Mouse (Mus musculus) erythroblast, embryonic 14.5 days (primary cell): Measurements from ENCODE around the gene Zbtb39. TPM values are rescaled to one million over a fixed set of nuclear protein-coding genes. Genes with fewer than 3 reads are reported as not detected.

Experiments
- H3K27me3 ChIP-seq: 2 replicates; pipeline ENCODE4 v1.6.1; 2012; ENCODE audit warnings: inconsistent platforms; ENCODE audit not compliant: control insufficient read depth
- H3K36me3 ChIP-seq: 2 replicates; pipeline ENCODE4 v1.6.1; 2012; ENCODE audit warnings: mild to moderate bottlenecking, inconsistent platforms; ENCODE audit not compliant: control insufficient read depth
- H3K4me1 ChIP-seq: 2 replicates; pipeline ENCODE4 v1.6.1; 2012; ENCODE audit warnings: inconsistent platforms; ENCODE audit not compliant: control insufficient read depth
- H3K4me3 ChIP-seq: replicated peaks from 2 replicates; pipeline ENCODE3; 2012; ENCODE audit warnings: moderate library complexity, mild to moderate bottlenecking, inconsistent platforms
- H3K9me3 ChIP-seq: 2 replicates; pipeline ENCODE4 v1.6.1; 2012; ENCODE audit warnings: low read length, inconsistent platforms, mixed read lengths; ENCODE audit not compliant: control insufficient read depth
- GATA1 ChIP-seq: IDR thresholded peaks from 2 replicates; pipeline ENCODE4 v1.6.1; 2012; ENCODE audit warnings: low read length, inconsistent platforms, mixed read lengths
- TAL1 ChIP-seq: IDR thresholded peaks from 3 replicates; pipeline ENCODE4 v1.6.1; 2012; ENCODE audit warnings: low read length, inconsistent platforms, mixed read lengths
- polyA plus RNA-seq: library from polyadenylated mRNA; stranded (reverse); fragments of >175 nt; gene quantifications from 2 replicates; pipeline ENCODE4 v1.2.3, GENCODE M21; 2012

Zbtb39 gene
- polyA plus RNA-seq, 1 experiment = 0.02 TPM

DNA sequence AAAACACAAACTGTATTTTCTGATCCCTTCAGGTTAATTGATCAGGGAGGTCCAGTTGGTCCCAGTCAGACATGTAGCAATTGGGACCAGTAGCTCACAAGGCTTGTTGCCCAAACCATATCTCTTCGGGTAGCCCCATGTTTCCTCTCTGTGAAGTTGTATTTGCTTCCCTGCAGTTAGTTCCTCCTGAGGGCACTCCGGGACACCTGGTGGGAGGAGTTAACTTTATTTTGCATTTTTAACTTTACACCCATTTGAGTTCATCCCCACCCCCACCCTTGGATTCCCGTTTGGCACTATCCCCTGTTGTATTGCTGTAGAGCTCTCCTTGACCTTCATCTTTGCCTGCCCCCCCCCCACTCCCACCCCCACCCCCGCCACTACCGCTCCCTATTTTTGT, 6.5 kb downstream of the Zbtb39 start:
- Histone ChIP-seq H3K9me3 (peaks cover 27% of the 10 kb centered on the region), H3K27me3 (peaks cover 10% of the 10 kb centered on the region), H3K4me1 (no peaks in the 10 kb centered on the region; the same call in 1 of the 2 replicates), H3K4me3 (no peak overlapping the region), H3K36me3 (peaks cover 55% of the 10 kb centered on the region)
- TF ChIP-seq TAL1 (no peak), GATA1 (no peak)

DNA sequence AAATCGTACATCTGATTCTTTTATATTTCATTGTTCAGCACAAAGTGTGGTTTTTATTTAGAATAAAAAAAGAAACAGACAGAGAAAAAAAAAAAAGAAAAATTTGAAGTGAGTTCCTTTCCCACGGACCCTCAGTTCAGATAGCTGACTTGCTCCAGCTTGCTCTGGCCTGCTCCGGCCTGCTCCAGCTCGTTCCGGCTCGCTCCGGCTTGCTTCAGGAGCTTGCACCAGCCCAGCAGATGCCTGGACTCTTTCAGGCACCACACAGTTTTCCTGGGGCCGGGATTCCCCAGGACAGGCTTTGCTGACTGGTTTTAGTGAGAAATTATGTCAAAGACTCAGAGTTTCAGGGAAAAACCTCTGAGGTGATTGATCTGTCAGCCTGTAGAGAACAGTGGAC, 7.9 kb downstream of the Zbtb39 start:
- Histone ChIP-seq H3K27me3 (peaks cover 10% of the 10 kb centered on the region), H3K9me3 (peaks cover 19% of the 10 kb centered on the region), H3K4me3 (no peak overlapping the region), H3K4me1 (peaks cover 2% of the 10 kb centered on the region), H3K36me3 (peaks cover 42% of the 10 kb centered on the region)
- TF ChIP-seq TAL1 = no peak
- TF ChIP-seq GATA1 = no peak

DNA sequence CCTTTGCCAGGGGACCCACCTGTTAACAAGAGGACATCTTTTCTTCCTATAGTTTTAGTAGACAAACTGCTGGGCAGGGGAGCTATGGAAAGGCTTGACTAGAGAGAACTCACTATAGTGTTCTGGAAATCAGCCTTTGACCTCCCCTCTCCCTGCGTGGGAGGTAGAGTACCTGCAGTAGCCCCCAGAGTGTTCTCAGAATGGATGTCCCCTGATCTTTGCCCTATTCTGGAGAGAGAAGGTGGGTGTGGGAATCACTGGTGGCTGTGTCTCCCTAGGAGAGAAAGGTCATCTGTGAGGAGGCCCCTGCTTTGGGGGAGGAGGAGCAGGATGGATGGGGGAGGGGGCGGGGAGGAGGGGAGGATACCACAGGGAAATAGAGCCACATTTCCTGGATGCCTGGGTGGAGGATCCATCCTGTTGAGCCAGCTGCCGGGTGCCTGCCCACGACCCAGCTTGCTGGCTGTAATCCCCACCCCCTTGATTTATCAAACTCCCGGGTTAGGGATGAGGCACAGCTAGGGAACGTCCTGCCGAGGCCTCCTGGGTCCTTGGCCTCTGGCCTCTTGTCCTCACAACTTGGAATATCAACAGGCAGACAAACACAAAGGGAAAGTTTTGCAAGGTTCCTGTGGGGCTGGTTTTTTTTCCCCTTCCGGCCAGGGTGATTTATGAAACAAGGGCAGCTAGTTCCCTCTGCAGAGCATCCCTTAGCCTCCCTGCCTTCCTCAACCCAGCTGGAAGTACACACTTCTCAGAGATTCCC, 9.7 kb downstream of the Zbtb39 start:
- Histone ChIP-seq H3K27me3 (peaks cover 10% of the 10 kb centered on the region), H3K36me3 (peaks cover 25% of the 10 kb centered on the region), H3K9me3 (peaks cover under 1% of the 10 kb centered on the region; the same call in 1 of the 2 replicates), H3K4me1 (peaks cover 4% of the 10 kb centered on the region), H3K4me3 (no peak overlapping the region)
- no peak for TF ChIP-seq TAL1
- no peak for TF ChIP-seq GATA1

DNA sequence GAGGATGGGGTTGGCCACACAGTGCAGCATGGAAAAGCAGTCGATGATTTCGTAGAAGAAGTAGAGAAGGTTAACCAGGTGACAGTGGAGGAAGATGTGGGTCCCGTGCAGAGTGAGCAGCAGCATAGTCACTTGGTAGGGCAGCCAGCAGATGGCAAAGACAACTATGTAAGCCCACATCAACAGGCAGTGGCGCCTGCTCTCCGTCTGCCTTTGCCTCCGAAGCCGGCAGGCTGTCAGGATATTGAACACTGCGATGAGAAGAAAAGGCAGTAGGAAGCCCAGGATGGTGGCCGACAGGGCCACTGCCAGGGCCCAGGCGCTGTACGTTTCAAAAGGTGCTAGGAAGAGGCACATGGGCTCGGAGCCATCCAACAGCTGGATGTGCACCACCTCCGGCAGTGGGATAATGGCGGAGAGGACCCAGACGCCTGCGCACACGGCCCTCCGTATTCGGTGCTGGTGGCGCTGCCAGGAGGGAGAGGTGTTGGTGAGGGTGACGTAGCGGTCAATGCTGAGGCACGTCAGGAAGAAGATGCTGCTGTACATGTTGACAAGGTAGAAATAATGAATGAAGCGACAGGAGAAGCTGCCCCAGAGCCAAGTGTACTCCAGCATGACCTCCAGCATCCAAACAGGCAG, 10.9 kb downstream of the Zbtb39 start:
- no peak for TF ChIP-seq TAL1
- TF ChIP-seq GATA1 = no peak
- Histone ChIP-seq H3K4me3 (peak overlapping the region; percentile 21), H3K4me1 (peaks cover 7% of the 10 kb centered on the region)

DNA sequence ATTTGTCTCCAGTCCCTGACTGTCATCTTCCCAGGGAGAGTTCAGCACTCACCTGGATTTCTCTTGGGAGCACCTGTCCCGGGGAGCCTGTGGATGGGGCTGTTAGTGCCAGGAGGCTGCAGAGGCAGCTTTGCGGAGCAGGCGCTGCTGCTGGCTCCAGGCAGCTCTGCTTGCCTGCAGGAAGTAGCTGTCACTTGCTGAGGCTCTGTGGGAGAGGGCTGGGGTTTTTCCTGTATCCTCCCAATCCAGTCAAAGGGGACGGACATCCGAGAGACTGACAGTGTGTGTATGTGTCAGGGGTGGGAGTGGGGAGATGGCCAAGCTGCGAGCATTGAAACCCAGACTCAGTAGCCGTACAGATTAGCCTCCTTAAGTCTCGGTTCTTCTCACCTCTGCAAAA, 12.2 kb downstream of the Zbtb39 start, which contains the start of gene Gpr182:
Gene Gpr182 (minus strand): TSS at position 185 of the 400 bp plus-strand sequence.
- Histone ChIP-seq H3K4me3 (peak within 1 kb of the TSS; percentile 21), H3K4me1 (peaks cover 12% of the 10 kb centered on the region)
- TF ChIP-seq GATA1 (no peak), TAL1 (no peak)

More for the DNA sequence above, 10.9 kb downstream of the Zbtb39 start:
- H3K27me3 ChIP-seq = peaks cover 10% of the 10 kb centered on the region
- H3K9me3 ChIP-seq = no peaks in the 10 kb centered on the region
- peaks cover 17% of the 10 kb centered on the region for H3K36me3 ChIP-seq

DNA sequence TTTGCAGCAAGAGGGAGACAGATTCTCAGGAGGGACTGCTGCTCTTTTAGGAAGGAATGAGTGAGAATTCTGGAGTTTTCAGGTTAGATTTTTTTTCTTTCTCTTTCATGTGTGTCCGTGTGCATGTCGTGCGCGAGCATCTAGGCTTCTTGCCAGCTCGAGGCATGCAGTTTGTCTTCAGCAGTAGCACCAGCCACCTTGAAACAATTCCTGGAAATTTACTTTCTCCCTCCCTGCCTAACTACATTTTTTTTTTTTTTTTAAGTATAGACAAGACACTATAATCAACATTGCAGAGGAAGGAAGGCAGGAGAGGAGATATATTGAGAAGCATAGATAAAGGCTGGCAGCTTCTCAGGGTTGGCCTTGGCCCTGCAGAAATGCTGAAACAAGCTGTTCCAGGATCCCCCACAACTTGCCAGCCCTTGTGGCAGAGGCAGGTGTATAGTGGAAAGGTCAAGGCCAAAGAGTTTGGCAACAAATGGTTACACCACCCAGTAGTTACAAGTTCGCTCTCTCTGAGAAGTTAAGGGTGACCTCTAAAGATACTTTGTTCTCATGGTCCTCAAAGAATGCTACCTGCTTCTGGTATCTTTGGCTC, 15.3 kb downstream of the Zbtb39 start:
- Histone ChIP-seq H3K27me3 (peaks cover 10% of the 10 kb centered on the region), H3K36me3 (no peaks in the 10 kb centered on the region; the same call in 1 of the 2 replicates), H3K4me3 (no peak overlapping the region), H3K4me1 (peaks cover 12% of the 10 kb centered on the region), H3K9me3 (no peaks in the 10 kb centered on the region)
- TF ChIP-seq TAL1 = no peak

More for the DNA sequence above, 12.2 kb downstream of the Zbtb39 start, which contains the start of gene Gpr182:
- Histone ChIP-seq H3K27me3 (peaks cover 10% of the 10 kb centered on the region), H3K9me3 (no peaks in the 10 kb centered on the region), H3K36me3 (peaks cover 7% of the 10 kb centered on the region)

DNA sequence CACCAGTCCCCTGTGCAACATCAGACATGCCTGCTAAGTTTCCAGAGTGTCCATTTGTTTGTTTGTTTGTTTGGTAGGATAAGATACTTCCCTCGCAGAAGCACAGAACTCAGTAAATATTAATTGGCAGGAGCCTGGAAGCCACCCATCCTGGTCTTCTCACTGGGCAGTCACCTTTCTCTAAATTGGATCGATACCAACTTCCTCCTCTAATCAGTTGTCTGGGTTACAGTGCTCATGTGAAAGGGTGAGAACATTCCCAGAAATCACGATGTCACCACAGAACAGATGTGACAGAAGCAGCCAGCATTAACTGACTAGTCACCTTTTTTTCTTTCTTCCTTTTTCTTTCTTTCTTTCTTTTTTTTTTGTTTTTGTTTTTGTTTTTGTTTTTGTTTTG, 15.9 kb downstream of the Zbtb39 start:
- peaks cover 12% of the 10 kb centered on the region for H3K4me1 ChIP-seq
- peaks cover 5% of the 10 kb centered on the region for H3K27me3 ChIP-seq
- TF ChIP-seq GATA1 (no peak), TAL1 (no peak)
- H3K4me3 ChIP-seq = no peak overlapping the region
- no peaks in the 10 kb centered on the region for H3K9me3 ChIP-seq
- H3K36me3 ChIP-seq = no peaks in the 10 kb centered on the region; the same call in 1 of the 2 replicates

DNA sequence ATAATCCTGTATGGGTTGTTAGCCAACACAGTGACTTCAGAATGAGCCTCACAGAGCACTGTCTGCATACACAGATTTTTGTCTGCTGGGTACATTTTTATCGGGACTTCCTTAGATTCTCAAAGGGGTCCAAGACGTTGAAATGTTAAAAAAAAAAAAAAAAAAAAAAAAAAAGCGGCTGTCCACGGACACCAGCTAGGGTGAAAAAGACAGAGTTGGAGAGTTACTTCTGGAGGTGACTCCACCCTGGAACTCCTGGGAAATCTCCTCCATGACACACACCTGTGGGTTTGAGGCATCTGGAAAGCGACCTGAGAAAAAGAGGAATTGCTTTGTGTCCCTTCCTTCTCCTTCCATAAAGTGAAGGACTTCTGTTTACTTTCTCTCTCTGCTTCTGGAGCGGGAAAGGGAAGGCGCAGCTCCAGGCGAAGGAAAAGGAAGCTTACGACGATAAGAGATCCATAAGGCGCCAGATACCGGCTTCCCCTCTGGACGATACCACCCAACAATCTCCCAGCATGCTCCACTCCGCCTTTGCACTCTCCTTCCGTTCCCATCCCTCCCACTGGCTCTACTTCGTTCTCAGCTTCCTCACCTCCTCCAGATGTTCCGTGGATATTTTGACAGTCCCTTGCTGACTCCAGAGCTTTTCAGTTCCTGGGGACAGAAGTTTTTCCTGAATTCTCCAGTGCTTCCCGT, 16.6 kb downstream of the Zbtb39 start:
- H3K36me3 ChIP-seq = no peaks in the 10 kb centered on the region
- H3K4me1 ChIP-seq = peaks cover 12% of the 10 kb centered on the region
- TF ChIP-seq TAL1 (no peak), GATA1 (no peak)
- no peaks in the 10 kb centered on the region for H3K9me3 ChIP-seq
- no peaks in the 10 kb centered on the region for H3K27me3 ChIP-seq
- no peak overlapping the region for H3K4me3 ChIP-seq
